20 mouse cellular contexts compared by ENCODE assay signal in genomic region chr8:89566461-89566860, GRCm38 (mm10).
"Had no signal": no experiment of that assay in that cellular context is flagged by ENCODE, and none has a peak within 500 bp of the region (broad histone marks: within the 10 kb centered on the region; RNA-seq: fewer than 3 reads in every experiment).

No protein-coding gene starts in this region.

- H3K36me3 ChIP-seq: liver, embryonic 15.5 days; lung, embryonic 15.5 days; midbrain, embryonic 12.5 days; neural tube, embryonic 12.5 days had no signal

- ATAC-seq: liver, postnatal 0 days; lung, postnatal 0 days; midbrain, embryonic 16.5 days had no signal

- H3K9me3 ChIP-seq: liver, embryonic 15.5 days; lung, embryonic 15.5 days; megakaryocyte, embryonic 14.5 days; midbrain, embryonic 12.5 days; neural tube, embryonic 12.5 days had no signal

- H3K9ac ChIP-seq: liver, embryonic 15.5 days; liver, postnatal 0 days; lung, embryonic 15.5 days; midbrain, embryonic 12.5 days; neural tube, embryonic 12.5 days had no signal

- H3K4me2 ChIP-seq: liver, embryonic 15.5 days; lung, embryonic 15.5 days; midbrain, embryonic 12.5 days; neural tube, embryonic 12.5 days had no signal

- H3K27ac ChIP-seq: liver, embryonic 15.5 days; lung, embryonic 15.5 days; macrophage; midbrain, embryonic 12.5 days; neural tube, embryonic 12.5 days had no signal

- H3K4me3 ChIP-seq: liver, embryonic 15.5 days; lung, embryonic 15.5 days; megakaryocyte, embryonic 14.5 days; midbrain, embryonic 12.5 days; neural tube, embryonic 12.5 days had no signal

- H3K27me3 ChIP-seq: liver, embryonic 15.5 days; megakaryocyte, embryonic 14.5 days; neural tube, embryonic 12.5 days had no signal

- H3K4me1 ChIP-seq: liver, embryonic 15.5 days; lung, embryonic 15.5 days; megakaryocyte, embryonic 14.5 days had no signal

- DNase-seq: liver, postnatal 0 days; lung, adult 2 months; lung, postnatal 14 days; lung, postnatal 36 days; retina, postnatal 1 day; right cerebral cortex, adult 18-20 months; right cerebral cortex, postnatal 25 days; right cerebral cortex, postnatal 4 days; spleen, adult 18-20 months; thymus, adult 18-20 months; thymus, postnatal 14 days; thymus, postnatal 36 days had no signal
